Mouse (Mus musculus) CD4-positive, CD25-positive, alpha-beta regulatory T cell, adult 2 months (primary cell): ENCODE results near the gene Sbno2.

Experiments used
- DNase-seq: peaks from one replicate; pipeline ENCODE4 v3.0.0-alpha.2; 2012; ENCODE audit warnings: low read depth, low spot score

The Sbno2 gene

GRCm38 (mm10) chr10:80105460-80105859 lies at the start of gene Sbno2:
TSS of gene Sbno2 (minus strand) at chr10:80105571.
- DNase-seq: no peak

- DNase-seq: no peak
Measured at GRCm38 (mm10) chr10:80154384-80154783, 49.0 kb upstream of the Sbno2 start.

- DNase-seq: no peak
Measured at GRCm38 (mm10) chr10:80153713-80154112, 48.3 kb upstream of the Sbno2 start.

- DNase-seq: peak; percentile 45
Measured at GRCm38 (mm10) chr10:80152873-80153260, 47.5 kb upstream of the Sbno2 start.

- DNase-seq: peak; percentile 73
Measured at GRCm38 (mm10) chr10:80152071-80152872, 46.9 kb upstream of the Sbno2 start.

GRCm38 (mm10) chr10:80151211-80152034 lies 46.1 kb upstream of the Sbno2 start:
- peak; percentile 62 for DNase-seq

GRCm38 (mm10) chr10:80150226-80151210 lies 45.1 kb upstream of the Sbno2 start:
- peak; percentile 75 for DNase-seq

- peak; percentile 99 for DNase-seq
Measured at GRCm38 (mm10) chr10:80149291-80150225, 44.2 kb upstream of the Sbno2 start.

GRCm38 (mm10) chr10:80148610-80149290 lies 43.4 kb upstream of the Sbno2 start:
- DNase-seq: peak; percentile 96

- DNase-seq: peak; percentile 76
Measured at GRCm38 (mm10) chr10:80147719-80148601, 42.6 kb upstream of the Sbno2 start, which contains the start of gene Midn. TSS of gene Midn (plus strand) at chr10:80148272.

GRCm38 (mm10) chr10:80147146-80147718 lies 41.9 kb upstream of the Sbno2 start:
- DNase-seq: peak; percentile 24

- DNase-seq: peak; percentile 16
Measured at GRCm38 (mm10) chr10:80146568-80147011, 41.2 kb upstream of the Sbno2 start.

- DNase-seq: no peak
Measured at GRCm38 (mm10) chr10:80145896-80146295, 40.5 kb upstream of the Sbno2 start.

GRCm38 (mm10) chr10:80144864-80145838 lies 39.8 kb upstream of the Sbno2 start:
- peak; percentile 86 for DNase-seq

- no peak for DNase-seq
Measured at GRCm38 (mm10) chr10:80144159-80144558, 38.8 kb upstream of the Sbno2 start.

- no peak for DNase-seq
Measured at GRCm38 (mm10) chr10:80143664-80144063, 38.3 kb upstream of the Sbno2 start.

GRCm38 (mm10) chr10:80142530-80142925 lies 37.2 kb upstream of the Sbno2 start:
- DNase-seq: no peak
